Mouse (Mus musculus): ENCODE results near the gene Carmil1.

The Carmil1 gene

DNA sequence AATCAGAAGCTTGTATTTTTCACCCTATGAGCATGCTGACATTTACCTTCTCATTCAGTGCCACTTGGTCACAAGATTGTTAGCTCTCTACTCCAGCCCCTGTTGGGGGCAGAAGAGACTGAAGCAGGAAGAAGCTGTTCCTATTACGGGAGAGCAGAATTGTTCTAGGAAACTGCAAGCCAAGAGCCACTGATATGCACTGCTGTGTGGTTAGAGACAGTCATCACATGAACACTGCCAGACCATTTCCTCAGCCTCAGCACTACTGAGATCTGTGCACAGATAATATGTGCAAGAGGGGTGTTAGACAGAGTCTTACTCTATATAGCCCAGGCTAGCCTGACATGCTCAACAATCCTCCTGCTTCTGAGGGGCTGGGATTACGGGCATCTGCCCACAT, 69.4 kb downstream of the Carmil1 start:
- no peak for DNase-seq (ENCODE audit: low spot score in 2 of 2)

DNA sequence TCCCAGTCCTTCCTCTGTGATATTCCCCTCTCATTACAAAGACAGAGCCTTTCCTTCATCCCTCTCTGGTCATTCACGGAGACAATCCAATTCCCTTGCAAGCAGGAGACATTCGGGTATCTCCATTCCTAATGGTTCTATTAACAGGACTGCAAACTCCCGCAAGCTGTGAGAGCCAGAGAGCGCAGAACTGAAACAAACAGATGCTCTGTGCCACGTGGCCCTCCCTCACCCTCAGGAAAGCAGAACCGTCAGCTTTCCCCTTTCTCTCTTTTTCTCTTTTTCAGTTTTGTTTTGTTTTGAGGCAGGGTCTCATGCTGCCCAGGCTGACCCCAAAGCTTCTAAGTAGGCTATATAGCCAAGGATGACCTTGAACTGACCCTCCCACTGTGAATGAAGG, 74.5 kb downstream of the Carmil1 start:
- no peak for DNase-seq (ENCODE audit: low spot score in 2 of 2)

DNA sequence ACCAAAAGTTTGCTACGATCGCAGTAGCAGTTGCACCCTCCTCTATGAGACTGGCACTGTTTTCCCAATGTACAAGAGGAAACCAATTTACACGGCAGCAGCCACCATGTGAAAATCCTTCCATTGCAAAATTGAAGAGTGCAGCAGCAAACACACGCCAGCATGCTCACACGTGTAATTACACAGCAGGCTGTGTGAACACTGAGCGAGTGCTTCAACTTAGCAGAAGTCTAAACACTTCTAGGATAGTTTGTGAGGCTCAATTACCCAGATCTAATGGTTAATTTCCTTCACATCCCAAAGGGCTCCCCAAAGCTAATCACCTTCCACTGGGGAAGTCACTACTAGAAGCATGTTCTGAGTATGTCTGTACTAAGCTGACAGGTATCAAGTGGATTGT, 78.3 kb downstream of the Carmil1 start:
- DNase-seq (ENCODE audit: low spot score in 2 of 2): no peak

DNA sequence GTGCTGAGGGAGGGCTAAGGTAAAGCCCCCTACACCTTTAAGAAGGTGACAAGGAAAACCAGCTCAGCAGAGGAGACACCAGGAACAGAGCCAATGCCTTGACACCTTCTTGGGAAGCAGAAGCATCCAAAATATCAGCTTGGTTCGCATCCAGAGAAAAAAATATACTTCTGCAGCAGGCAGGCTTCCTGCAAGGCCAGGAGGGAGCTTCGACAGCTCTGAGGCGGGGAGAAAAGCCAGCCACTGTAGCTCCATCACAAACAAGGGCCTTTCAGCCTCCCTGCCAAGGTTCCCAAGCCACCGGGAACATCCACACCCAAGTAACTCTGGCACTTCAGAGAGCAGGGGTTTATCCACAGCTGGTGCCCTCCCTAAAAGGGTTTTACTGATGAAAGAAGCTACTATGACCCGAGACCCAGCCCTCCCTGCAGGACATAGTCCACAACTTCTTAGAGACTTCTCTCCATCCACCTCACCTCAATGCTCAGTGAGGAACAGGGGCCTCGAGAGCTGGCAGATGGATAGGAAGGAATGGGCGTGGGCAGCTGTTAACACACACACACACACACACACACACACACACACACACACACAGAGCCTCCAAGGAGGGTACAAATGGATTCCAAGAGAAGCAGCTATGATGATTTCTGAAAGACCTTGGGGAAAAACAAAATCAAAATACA, 80.6 kb downstream of the Carmil1 start:
- no peak for DNase-seq (ENCODE audit: low spot score in 2 of 2)

DNA sequence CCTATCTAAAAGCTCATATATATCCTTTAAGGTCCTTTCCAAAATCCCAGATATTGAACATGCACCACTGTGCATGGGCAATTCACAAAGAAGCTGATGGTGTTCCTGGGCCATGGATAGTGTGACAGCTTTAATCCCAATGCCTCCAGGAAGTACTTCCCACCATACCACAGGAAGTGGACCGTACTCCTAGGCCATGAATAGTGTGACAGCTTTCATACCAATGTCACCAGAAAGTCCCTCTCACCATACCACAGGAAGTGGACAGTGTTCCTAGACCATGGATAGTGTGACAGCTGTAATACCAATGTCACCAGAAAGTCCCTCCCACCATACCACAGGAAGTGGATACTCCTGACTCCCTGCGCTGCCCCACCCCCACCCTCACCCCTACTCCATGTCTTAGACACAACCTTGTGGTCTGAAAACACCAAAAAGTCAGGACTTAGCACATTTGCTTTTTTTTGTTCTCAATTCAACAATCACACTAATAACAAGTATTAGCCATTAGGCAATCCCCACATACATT, 82.1 kb downstream of the Carmil1 start:
- DNase-seq (ENCODE audit: low spot score in 2 of 2): no peak

DNA sequence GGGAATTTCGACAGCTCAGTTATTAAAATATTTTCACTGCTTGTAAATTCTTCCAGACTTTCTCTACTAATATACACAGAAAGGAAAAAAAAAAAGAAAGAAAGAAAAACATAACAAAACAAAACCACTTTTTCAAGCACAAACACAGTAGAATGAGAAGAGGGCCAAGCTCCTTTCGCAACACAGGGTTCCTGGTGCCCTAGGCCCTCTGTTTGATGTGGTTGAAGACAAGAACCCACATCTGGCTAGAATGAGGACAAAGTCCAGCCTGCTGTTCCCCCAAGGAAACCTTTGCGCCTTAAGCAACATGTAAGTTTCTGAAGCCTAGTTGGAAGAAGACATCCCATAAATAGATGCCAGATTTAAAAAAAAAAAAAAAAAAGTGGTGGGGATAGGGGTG, 85.2 kb downstream of the Carmil1 start:
- DNase-seq (ENCODE audit: low spot score in 2 of 2): no peak

DNA sequence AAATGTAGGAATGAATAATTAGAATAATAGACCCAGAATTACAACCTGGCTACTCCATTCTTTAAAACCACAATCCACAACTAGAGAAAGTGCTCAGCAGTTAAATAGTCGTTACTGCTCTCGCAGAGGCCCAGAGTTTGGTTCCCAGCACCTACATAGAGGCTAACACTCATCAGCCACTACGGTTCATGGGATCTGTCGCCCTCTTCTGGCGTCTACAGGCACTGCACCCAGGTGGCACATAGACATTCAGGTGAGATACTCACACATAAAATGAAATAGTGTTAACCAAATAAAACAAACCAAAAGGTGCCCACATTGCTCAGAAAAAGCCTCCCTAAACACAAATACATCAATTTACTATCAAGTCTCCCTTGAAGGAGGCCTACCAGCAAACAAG, 86.6 kb downstream of the Carmil1 start:
- no peak for DNase-seq (ENCODE audit: low spot score in 2 of 2)

DNA sequence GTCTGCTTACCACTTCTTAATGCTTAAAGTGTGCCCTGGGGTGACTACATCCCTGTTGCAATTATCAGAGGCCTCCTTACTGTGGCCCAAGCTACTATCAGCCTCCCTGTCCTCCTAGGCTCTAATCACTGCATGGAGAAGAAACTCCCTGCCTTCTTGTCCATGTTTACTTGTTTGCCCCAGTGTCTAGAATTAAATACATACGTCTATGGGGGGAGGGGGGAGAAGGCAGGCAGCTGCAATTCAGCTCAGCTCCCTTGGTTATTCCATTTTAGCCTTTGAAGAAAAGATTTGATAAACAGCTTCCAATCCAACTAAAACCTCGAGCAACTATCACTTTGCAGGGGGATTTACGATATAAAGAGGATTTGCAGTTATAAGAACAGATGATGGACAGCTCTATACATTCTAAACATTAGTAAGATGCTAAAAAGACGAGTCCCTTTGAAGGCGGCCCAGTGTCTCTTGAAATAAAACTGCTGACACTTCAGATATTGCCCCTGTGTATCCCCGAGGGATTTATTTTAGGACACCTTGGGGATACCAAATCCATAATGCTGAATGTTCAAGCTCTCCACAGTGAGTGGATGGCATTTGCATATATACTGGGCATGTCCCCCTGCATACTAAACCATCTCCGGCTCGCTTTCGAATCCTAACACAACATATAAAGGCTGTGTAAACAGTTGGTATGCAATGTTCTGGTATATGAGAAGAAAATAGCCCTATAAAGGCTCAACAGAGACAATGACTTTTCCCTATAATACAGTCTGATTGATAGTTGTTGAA, 89.5 kb downstream of the Carmil1 start:
- no peak for DNase-seq (ENCODE audit: low spot score in 2 of 2)

DNA sequence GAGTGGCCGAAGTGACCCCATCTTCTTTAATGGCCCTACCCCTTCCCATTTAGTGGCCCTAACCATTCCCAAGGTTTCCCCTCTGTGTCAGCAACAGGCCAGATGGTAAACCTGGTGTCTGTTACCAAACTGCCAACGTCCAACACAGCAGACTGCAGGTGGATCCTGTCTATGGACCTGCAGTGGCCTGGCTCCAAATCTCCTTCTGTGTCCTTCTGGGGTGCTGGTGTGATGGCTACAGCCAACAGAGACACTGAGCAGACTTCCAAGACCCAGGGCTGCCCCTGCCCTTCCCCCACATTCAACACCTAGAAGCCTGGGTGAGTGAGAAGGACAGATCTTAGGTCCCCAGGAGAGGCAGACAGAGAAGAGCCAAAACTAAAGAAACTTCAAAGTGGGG, 93.6 kb downstream of the Carmil1 start:
- DNase-seq (ENCODE audit: low spot score in 2 of 2): no peak

DNA sequence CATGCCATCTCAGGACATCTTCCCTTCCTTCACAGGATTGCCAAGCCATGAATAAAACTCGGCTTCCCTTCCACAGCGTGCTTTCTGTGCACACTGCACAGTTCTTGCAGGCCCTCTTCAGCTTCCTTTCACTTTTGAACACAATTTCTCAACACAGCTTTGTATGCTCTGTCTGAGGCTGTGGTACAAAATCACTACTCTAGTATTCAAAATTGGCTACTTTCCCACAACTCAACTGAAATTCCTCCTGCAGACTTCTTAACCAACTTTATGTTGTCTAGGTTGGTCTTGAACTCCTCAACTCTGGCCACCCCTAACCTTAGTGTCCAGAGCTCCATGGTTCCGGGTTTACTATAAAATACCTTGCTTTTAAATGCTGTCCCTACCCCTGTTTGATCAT, 95.0 kb downstream of the Carmil1 start:
- DNase-seq (ENCODE audit: low spot score in 2 of 2): no peak

DNA sequence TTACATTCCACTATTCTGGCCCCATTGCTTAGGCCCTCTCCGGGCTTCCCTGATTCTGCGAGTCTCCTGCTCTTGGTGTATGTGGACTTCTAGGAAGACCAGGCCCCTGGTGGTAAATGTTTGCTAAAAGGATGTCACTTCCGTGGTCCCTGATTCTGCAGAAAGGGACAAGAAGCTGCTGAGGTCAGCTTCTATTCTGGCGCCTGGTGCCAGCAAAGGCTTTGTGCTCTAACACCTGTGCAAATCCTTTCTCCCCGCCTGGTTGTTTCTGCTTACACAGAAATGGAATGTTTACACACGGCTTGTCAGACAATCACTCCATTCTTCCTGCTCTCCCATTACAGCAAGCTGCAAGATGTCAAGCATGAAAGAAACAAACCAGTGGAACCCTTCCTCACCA, 97.7 kb downstream of the Carmil1 start:
- no peak for DNase-seq (ENCODE audit: low spot score in 2 of 2)

DNA sequence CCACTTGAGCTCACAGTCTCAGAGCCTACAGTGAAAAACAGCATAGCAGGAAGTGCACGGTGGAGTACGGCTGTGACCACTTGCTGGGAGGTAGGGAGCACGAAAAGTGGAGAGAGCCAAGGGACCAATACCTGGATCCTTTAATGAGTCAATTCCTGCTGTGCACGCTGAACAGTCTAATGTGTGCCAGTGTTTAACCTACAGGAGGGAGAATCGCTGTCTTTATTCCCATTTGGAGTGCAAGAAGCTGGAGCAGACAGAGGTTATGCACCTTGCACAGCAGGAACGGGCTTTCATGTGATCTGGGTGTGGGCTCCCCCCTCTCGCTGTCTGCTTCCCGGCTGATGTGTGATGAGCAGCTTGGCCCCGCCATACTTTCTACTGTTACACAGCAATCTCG, 101.1 kb downstream of the Carmil1 start:
- DNase-seq (ENCODE audit: low spot score in 2 of 2): no peak

DNA sequence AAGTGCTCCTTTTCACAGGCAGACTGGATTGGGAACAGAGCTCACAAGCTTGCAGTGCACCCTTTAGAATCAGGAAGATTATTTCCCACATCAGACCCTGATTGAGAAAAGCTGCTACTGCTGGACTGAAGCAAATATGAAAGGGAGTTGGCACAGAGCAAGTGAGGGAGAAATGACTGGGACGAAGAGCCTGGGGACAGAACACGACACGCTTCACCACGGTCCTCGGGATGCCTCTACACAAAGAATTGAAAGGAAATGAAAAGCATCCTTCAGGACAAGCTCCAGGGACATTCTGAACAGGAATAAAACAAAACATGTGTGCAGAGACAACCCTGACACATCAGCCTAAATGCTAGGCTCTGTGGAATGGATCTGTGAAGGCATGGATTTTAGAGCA, 103.0 kb downstream of the Carmil1 start:
- no peak for DNase-seq (ENCODE audit: low spot score in 2 of 2)

DNA sequence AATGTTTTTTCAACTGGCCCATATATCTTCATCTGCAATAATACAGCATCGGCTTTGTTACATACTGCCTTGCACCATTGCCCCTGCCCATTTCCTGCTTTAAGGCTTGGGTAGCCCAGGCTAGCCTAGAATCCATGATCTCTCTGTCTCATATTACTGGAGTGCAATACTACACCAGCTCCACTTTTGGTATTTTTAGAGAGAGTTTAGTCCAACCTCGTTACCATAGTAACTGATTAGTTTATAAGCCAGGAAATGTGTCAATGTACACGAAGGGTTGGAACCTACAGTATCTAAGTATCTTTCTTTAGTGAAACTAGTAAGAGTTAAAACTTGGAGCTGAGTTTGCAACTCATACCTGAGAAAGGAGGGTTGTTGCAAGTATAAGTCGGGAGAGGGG, 103.8 kb downstream of the Carmil1 start:
- no peak for DNase-seq (ENCODE audit: low spot score in 2 of 2)

DNA sequence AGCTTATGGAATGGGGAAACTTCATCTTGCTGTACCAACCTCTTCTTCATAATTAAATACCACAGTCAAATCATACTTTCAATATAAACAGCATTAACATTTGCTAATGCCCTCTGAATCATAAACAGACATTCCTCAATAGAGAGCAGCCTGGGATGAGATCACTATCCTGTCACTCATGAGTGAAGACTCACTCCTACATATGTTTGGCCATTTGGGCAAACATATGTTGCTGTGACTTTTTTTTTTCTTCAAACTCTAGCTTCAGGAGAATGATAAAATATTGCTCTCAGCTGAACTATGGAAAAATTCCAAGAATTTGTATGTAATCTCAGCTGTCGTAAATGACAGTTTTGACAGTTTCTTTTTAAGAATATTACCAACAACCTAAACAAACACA, 110.9 kb downstream of the Carmil1 start:
- DNase-seq (ENCODE audit: low spot score in 2 of 2): no peak

DNA sequence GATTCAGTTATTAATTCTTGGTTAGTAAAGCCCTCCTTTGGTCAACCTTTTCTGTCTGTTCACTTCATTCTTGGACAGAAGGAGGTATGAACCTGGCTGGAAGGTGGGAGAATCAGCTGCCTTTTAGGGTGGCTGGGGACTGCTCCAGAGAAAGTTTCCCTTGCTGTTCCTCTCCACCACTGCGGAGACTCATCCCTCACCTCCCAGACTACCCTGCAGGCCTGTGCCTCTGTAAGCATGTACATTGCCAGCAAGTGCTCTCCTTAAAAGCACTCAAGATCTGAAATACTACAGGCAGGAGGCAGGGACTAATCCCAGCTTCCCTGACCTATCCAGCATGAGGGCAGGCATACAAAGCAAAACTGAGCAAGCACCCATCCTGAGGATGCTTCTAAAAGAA, 117.2 kb downstream of the Carmil1 start:
- DNase-seq (ENCODE audit: low spot score in 2 of 2): no peak

DNA sequence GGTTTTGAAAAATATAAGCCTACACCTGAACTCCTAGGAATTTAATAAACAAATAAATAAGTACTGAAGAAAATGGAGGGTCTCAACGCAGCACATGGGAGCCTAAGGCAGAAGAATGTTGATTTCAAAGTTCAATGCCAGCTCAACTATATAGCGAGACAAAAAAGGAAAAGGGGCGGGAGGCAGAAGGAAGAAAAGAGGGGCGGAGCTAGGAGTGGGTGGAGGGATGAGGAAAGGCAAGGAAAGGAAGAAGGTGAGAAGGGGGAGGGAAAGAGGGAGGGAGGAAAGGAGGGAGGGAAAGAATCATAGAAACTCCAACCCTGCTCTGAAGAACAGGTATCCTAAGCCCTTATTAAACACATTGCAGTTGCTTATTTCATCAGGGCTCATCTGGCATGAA, 119.5 kb downstream of the Carmil1 start:
- no peak for DNase-seq (ENCODE audit: low spot score in 2 of 2)

DNA sequence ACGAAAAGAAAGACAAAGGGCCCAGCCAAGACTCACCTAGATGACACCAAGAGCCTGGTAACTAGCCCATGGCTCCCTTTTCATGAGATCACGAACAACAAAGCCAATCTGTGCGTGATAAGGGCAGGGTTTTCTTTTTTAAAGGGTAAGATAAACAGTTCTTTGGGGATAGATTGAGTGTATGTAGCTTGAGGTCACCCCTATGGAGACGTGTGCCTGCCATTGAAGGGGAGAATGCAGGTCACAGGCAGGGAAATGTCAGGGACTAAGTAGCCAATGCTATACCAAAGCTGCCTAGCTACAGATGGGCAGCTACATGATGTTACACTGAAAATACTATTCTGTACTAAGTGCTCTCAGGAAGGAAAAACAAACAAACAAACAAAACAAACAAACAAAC, 120.6 kb downstream of the Carmil1 start:
- DNase-seq (ENCODE audit: low spot score in 2 of 2): no peak

DNA sequence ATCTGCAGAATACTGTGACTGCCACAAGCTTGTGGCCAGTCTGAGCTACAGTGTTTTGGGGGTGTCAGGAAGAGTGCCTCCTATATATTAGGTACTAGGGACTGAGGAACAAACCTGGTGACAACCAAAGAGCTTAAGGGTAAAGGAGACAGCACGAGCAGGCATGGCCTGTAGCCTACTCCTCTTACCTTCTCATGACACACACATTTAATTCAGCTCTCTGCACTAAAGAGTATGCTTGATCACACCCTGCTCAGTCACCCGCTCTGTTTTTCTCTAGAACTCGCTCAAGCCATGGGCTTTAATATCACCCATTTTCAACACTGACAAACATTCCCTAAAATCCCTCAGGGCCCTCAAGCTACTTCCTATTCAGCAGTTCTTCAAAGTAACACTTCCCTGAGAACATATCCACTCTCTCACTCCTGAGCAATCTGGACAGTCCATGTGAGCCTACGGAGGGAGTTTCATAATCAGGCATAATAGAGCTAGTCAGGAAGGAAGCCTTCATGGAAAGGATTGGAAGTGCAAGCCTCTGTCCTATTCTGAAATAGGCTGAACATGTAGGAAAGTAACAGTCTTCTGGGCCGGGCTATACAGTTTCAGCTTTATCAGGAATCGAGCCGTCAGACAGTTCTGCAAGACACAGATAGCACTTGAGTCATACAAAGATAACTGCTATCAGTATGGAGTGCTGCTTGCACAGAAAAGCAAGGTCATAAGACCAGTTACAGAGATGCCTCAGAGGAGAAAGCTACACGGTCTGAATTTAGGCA, 121.2 kb downstream of the Carmil1 start:
- DNase-seq (ENCODE audit: low spot score in 2 of 2): no peak

DNA sequence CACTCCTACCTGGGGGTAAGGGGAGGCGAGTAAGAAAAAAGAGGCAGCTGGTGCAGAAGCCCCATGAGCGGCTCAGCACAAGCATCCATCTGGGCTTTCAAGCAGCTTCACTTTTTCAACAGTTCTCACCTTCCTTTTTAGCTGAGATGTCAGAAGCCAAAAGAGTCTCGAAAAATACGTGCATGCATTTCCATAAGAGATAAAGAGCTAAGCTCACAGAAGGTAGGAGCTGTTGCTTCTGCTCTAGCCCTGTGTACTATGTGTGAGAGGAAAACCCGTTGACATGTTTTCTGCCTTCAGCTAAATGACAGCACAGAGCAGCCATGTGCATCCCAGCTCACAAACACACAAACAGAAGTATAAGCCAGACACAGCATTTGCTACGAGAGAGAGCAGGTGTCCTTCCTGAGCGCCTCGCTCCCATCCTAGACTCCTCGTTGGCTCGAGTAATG, 123.0 kb downstream of the Carmil1 start:
- no peak for DNase-seq (ENCODE audit: low spot score in 2 of 2)

DNA sequence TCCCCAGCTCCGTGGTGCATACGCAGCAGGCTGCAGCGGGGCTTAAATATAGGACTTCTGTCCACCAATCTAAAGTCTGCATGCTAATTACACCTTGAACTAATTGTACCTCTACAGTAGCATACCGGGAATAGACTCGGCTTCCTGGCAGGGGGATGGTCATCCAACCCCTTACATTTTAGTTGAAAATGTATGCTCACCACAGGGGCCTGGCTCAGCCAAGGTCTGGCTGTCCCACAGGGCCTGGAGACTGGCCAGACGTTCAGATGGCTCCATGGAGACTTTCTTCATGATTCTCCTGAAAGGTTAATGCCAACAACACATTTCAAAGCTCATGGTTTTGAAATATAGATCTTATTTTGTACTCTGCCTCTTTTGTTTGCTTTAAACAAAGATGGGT, 125.4 kb downstream of the Carmil1 start:
- no peak for DNase-seq (ENCODE audit: low spot score in 2 of 2)

DNA sequence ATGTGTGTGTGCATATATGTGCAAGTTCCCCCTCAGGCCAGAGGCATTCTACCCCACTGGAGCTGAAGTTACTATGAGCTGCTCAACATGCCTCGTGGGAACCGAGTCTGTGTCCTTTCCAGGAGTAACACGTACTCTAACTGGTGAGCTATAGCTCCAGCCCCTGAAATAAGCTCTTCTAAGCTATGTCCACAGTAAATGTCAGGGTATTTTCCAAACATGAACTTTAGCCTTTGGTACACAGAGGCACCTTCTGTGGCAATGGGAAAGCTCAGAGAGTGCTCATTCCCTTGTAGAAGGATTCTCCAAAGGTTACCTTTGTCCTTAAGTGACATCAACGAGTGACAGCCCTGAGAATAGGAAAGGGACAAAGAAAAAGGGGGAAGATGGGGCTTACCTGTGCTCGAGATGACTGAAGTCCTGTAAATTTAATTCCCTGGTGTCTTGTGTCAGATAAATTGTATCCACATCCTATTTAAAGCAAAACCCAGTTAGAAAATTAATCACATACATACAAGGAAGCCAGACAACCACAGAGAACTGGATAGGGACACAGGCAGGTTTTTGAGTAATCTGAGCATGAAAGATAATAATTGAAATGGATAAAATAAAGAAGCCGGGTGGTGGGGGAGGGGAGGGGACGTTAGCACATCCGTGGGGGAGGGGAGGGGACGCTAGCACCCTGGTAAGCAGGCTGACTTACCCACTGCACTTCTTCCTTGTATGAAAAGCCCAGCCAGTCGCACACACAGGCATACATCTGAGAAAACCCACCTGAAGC, 126.1 kb downstream of the Carmil1 start:
- no peak for DNase-seq (ENCODE audit: low spot score in 2 of 2)
